In the genomic region with DNA sequence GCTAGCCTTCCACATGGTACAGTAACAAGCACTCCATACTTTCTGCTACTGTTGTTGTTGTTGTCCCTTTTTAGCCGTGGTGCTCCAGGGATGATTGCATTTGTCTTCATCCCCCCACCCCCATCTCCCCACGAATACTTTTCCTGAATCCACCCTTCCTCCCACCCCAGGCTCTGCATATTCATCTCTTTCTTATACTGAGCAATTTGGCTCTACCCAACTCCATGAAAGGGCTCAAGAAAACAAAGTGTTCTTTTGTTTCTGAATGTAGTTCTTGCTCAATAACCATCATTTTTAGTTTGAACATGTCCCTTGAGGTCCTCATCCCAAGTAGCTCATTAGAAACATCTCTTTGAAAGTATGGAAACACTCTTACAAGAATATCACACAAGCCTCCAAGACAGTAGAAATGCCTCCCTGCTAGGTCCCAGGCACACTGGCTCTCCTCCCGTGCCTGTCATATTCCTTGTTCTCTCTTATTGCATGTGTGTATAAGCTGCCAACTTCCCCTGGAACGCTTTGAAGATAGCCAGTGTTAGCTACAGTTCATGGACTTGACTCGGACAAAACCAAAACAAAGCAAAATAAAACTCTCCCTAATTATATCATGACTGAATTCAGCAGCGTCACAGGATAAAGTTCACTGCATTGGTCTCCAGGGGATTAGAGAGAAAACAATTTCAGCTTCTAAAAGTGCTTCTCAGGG, we compare ENCODE assay signal across 12 mouse cellular contexts. TPM values are rescaled to one million over a fixed set of nuclear protein-coding genes. Genes with fewer than 3 reads are reported as not detected.
DNase-seq lines count a peak whose midpoint lies in the region; ATAC-seq and TF ChIP-seq lines count a peak whose summit lies in the region.
"Had no signal": no experiment of that assay in that cellular context is flagged by ENCODE, and none has a peak within 500 bp of the region (broad histone marks: within the 10 kb centered on the region; RNA-seq: fewer than 3 reads in every experiment).

No protein-coding gene starts in this region.

- no peak for TF ChIP-seq EP300 in heart, postnatal 0 days (IDR thresholded peaks at IDR 0.05; ENCODE audit: low read depth)

- no peak overlapping the region for H3K27ac ChIP-seq in kidney, postnatal 0 days
- H3K27ac ChIP-seq in heart, postnatal 0 days (ENCODE audit: low read depth): peak overlapping the region; percentile 26; the same call in 1 of the 2 replicates
- no peak overlapping the region for H3K27ac ChIP-seq in hindbrain, embryonic 16.5 days (ENCODE audit: low read depth, low read length)
- H3K27ac ChIP-seq: limb, embryonic 15.5 days had no signal

- TF ChIP-seq CTCF in kidney, postnatal 0 days (IDR thresholded peaks at IDR 0.05; ENCODE audit: low read depth): no peak
- TF ChIP-seq CTCF in heart, postnatal 0 days (IDR thresholded peaks at IDR 0.05; ENCODE audit: low read depth): no peak

- no peak overlapping the region for H3K9ac ChIP-seq in kidney, postnatal 0 days (ENCODE audit: low read depth, low read length)
- no peak overlapping the region for H3K9ac ChIP-seq in heart, postnatal 0 days (replicated peaks; ENCODE audit: low read depth, low read length)
- H3K9ac ChIP-seq in hindbrain, embryonic 16.5 days (ENCODE audit: low read depth, low read length): no peak overlapping the region
- H3K9ac ChIP-seq: limb, embryonic 15.5 days had no signal

- no peaks in the 10 kb centered on the region for H3K27me3 ChIP-seq in kidney, postnatal 0 days (ENCODE audit: insufficient read depth, low read length)
- no peaks in the 10 kb centered on the region for H3K27me3 ChIP-seq in heart, postnatal 0 days (ENCODE audit: control insufficient read depth, insufficient read depth, low read length)
- H3K27me3 ChIP-seq in hindbrain, embryonic 16.5 days (replicated peaks; ENCODE audit: control insufficient read depth, insufficient read depth, low read length): no peaks in the 10 kb centered on the region
- H3K27me3 ChIP-seq: limb, embryonic 15.5 days had no signal

- H3K36me3 ChIP-seq in kidney, postnatal 0 days (ENCODE audit: insufficient read depth, low read length): no peaks in the 10 kb centered on the region
- H3K36me3 ChIP-seq in heart, postnatal 0 days (replicated peaks; ENCODE audit: control insufficient read depth, insufficient read depth, low read length): no peaks in the 10 kb centered on the region
- H3K36me3 ChIP-seq in hindbrain, embryonic 16.5 days (ENCODE audit: control insufficient read depth, insufficient read depth, low read length): no peaks in the 10 kb centered on the region
- H3K36me3 ChIP-seq: G1E; limb, embryonic 15.5 days had no signal

- no peak for ATAC-seq in kidney, postnatal 0 days (replicated peaks; ENCODE audit: low FRiP score, low read depth)
- ATAC-seq in heart, postnatal 0 days (ENCODE audit: insufficient read depth, low read depth): peak; percentile 62; the same call in 1 of the 2 replicates
- ATAC-seq in hindbrain, embryonic 16.5 days: no peak

- H3K9me3 ChIP-seq in kidney, postnatal 0 days (replicated peaks; ENCODE audit: low read length): no peaks in the 10 kb centered on the region
- no peaks in the 10 kb centered on the region for H3K9me3 ChIP-seq in heart, postnatal 0 days (replicated peaks; ENCODE audit: control insufficient read depth, low read length)
- H3K9me3 ChIP-seq in hindbrain, embryonic 16.5 days (ENCODE audit: control insufficient read depth, low read length): no peaks in the 10 kb centered on the region
- H3K9me3 ChIP-seq: G1E; limb, embryonic 15.5 days had no signal

- DNase-seq in adrenal gland, postnatal 10 days: peak; percentile 16
- DNase-seq in adrenal gland, postnatal 4 days (ENCODE audit: low spot score in 2 of 2): no peak
- DNase-seq in kidney, postnatal 0 days (ENCODE audit: low spot score): peak; percentile 70
- DNase-seq in kidney, adult 18-20 months: no peak
- peak; percentile 46 for DNase-seq in heart, postnatal 0 days (ENCODE audit: low spot score)
- DNase-seq in skeletal muscle tissue, adult 2 months (ENCODE audit: low read depth, low spot score): peak; percentile 50
- no peak for DNase-seq in cerebellum, postnatal 4 days (ENCODE audit: low spot score in 2 of 2)
- DNase-seq: cerebellum, postnatal 10 days; spleen, adult 18-20 months had no signal

- no peak overlapping the region for H3K4me3 ChIP-seq in kidney, postnatal 0 days (replicated peaks; ENCODE audit: low read depth, low read length)
- no peak overlapping the region for H3K4me3 ChIP-seq in heart, postnatal 0 days (ENCODE audit: low read depth, low read length)
- no peak overlapping the region for H3K4me3 ChIP-seq in hindbrain, embryonic 16.5 days (ENCODE audit: low read length)
- H3K4me3 ChIP-seq: limb, embryonic 15.5 days had no signal

- H3K4me1 ChIP-seq in kidney, postnatal 0 days (replicated peaks; ENCODE audit: insufficient read depth, low read length): no peaks in the 10 kb centered on the region
- H3K4me1 ChIP-seq in heart, postnatal 0 days (ENCODE audit: control insufficient read depth, insufficient read depth): no peaks in the 10 kb centered on the region
- no peaks in the 10 kb centered on the region for H3K4me1 ChIP-seq in hindbrain, embryonic 16.5 days (ENCODE audit: control insufficient read depth, insufficient read depth, low read depth, low read length)
- H3K4me1 ChIP-seq: limb, embryonic 15.5 days had no signal

- H3K4me2 ChIP-seq in kidney, postnatal 0 days (ENCODE audit: low read length): no peak overlapping the region
- H3K4me2 ChIP-seq in heart, postnatal 0 days (ENCODE audit: low read depth, low read length): no peak overlapping the region
- no peak overlapping the region for H3K4me2 ChIP-seq in hindbrain, embryonic 16.5 days (ENCODE audit: low read length)
- H3K4me2 ChIP-seq: limb, embryonic 15.5 days had no signal

- WGBS in kidney, postnatal 0 days: 47% methylated on average over 6 of the region's 6 CpGs
- 32% methylated on average over 6 of the region's 6 CpGs for WGBS in heart, postnatal 0 days
- WGBS in hindbrain, embryonic 16.5 days: 52% methylated on average over 6 of the region's 6 CpGs

RNA-seq across cellular contexts. Expression of a gene that starts 59.7 kb away (rescaled TPM):
- total RNA-seq in adrenal gland, postnatal 10 days (2021): 10 to 100 TPM; 64.6 to 71.5 TPM
- 10 to 100 TPM; 81.9 to 88.9 TPM for total RNA-seq in adrenal gland, postnatal 4 days (2021)
- polyA plus RNA-seq in kidney, postnatal 0 days (2015; fragmentation: Nextera tagmentation; extraction: Ambion mirVana): 55.7 and 63.7 TPM in 2 replicates
- 40.0 and 56.4 TPM in 2 replicates for total RNA-seq in heart, postnatal 0 days (2014; rRNA removed; ENCODE audit: low replicate concordance)
- polyA plus RNA-seq in heart, postnatal 0 days (2015; fragmentation: Nextera tagmentation; extraction: Ambion mirVana): 30.8 and 34.3 TPM in 2 replicates
- polyA plus RNA-seq in hindbrain, embryonic 16.5 days (2015; fragmentation: Nextera tagmentation; extraction: Ambion mirVana): 17.5 and 19.1 TPM in 2 replicates

Comparison
In these comparisons a context has a peak if more than half of its experiments do, and no peak if none do; other contexts are left out.
1. DNase-seq: peak in adrenal gland, postnatal 10 days (single experiment), kidney, postnatal 0 days (single experiment), heart, postnatal 0 days (single experiment) and skeletal muscle tissue, adult 2 months (single experiment); none in adrenal gland, postnatal 4 days (0 of 2), kidney, adult 18-20 months (single experiment) and cerebellum, postnatal 4 days (0 of 2).